Mouse (Mus musculus) forebrain, embryonic 16.5 days (tissue): ENCODE measurements at regions not wholly inside any gene's neighbourhood (a gene's known extent, or its start where the extent isn't known, plus 50 kb on each side); places are given as distances from the start of the nearest gene placed in this dataset.

Experiments
- ATAC-seq: fragments of 200-750 bp; cut with Nextera tagmentation; 2 replicates; pipeline ENCODE4 v1.8.0; 2017; ENCODE audit warnings: mild to moderate bottlenecking, moderate library complexity
- H3K27ac ChIP-seq: fragments of 300-500 bp; sonication (generic); 2 replicates; pipeline ENCODE4 v1.5.1; 2014; ENCODE audit warnings: low read length, control low read depth
- H3K27me3 ChIP-seq: fragments of 300-500 bp; sonication (generic); replicated peaks from 2 replicates; pipeline ENCODE4 v1.6.1; 2014; ENCODE audit warnings: low read length; ENCODE audit not compliant: control insufficient read depth, insufficient read depth
- H3K36me3 ChIP-seq: fragments of 300-500 bp; sonication (generic); 2 replicates; pipeline ENCODE4 v1.6.1; 2014; ENCODE audit not compliant: control insufficient read depth, insufficient read depth
- H3K4me1 ChIP-seq: fragments of 300-500 bp; sonication (generic); replicated peaks from 2 replicates; pipeline ENCODE4 v1.6.1; 2014; ENCODE audit warnings: low read length; ENCODE audit not compliant: control insufficient read depth, insufficient read depth
- H3K4me2 ChIP-seq: fragments of 300-500 bp; sonication (generic); 2 replicates; pipeline ENCODE4 v1.6.1; 2014; ENCODE audit warnings: mild to moderate bottlenecking, low read length, control low read depth
- H3K4me3 ChIP-seq: fragments of 300-500 bp; sonication (generic); replicated peaks from 2 replicates; pipeline ENCODE4 v1.5.1; 2014; ENCODE audit warnings: mild to moderate bottlenecking, low read length, control low read depth
- H3K9ac ChIP-seq: fragments of 300-500 bp; sonication (generic); replicated peaks from 2 replicates; pipeline ENCODE4 v1.6.1; 2014; ENCODE audit warnings: low read depth, low read length, control low read depth
- H3K9me3 ChIP-seq: fragments of 300-500 bp; sonication (generic); 2 replicates; pipeline ENCODE4 v1.6.1; 2016; ENCODE audit warnings: low read length; ENCODE audit not compliant: control insufficient read depth
- WGBS: fragments of 180-500 bp; shearing (Covaris S2); extraction: QIAGEN DNeasy Blood & Tissue Kit; methylation state at CpG from one replicate; pipeline ENCODE4 v1.1.7; 2014; 5-methylcytosine and 5-hydroxymethylcytosine counted together

DNA sequence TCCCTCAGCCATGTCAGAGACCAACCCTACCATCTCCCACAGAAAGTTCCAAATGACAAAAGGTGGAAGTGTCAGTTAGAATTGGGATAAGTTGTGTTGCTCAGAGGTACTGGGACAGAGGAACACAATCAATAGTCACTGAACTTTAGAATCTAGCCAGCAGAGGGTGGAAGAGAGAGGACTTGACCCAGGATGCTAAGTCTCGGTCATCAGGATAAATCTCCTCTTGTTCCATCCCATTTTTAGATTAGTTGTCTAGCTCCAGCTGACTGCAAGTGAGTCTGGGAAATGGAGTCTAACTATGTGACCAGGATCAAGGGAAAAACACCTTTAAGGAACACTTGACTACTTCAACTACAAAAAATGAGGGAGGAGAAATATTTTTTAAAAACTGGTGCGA is 91.5 kb downstream of the Fam84b start:
- Histone ChIP-seq H3K9me3 (no peaks in the 10 kb centered on the region), H3K9ac (no peak overlapping the region), H3K27me3 (no peaks in the 10 kb centered on the region), H3K4me2 (no peak overlapping the region), H3K4me1 (no peaks in the 10 kb centered on the region), H3K27ac (no peak overlapping the region), H3K4me3 (no peak overlapping the region), H3K36me3 (no peaks in the 10 kb centered on the region)
- WGBS = 68% methylated on average over 2 of the region's 2 CpGs
- ATAC-seq = no peak

DNA sequence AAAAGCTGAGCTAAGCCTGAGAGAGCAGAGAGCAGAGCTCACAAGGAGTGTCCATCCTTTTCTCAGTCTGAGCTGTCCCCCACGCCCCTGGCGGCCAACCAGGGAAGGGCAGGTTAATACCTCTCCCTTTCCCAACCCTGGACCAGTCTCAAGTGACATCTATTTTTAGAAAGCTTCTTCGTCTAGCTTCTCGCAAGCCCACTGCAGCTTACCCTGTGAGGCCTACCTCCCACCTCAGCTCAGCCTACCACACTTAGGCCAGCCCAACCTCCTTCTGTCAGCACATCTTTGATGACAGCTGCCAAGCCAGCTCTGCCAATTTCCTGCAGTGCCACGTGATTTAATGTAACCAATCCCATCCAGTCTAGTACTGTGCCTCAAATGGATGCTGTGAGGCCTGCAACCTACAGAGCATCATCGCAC is 93.6 kb downstream of the Fam84b start:
- ATAC-seq = peak; percentile 45
- Histone ChIP-seq H3K4me3 (no peak overlapping the region), H3K27me3 (no peaks in the 10 kb centered on the region), H3K9me3 (no peaks in the 10 kb centered on the region), H3K4me2 (no peak overlapping the region), H3K27ac (no peak overlapping the region), H3K36me3 (no peaks in the 10 kb centered on the region), H3K9ac (no peak overlapping the region), H3K4me1 (no peaks in the 10 kb centered on the region)
- 30% methylated on average over 6 of the region's 6 CpGs for WGBS

DNA sequence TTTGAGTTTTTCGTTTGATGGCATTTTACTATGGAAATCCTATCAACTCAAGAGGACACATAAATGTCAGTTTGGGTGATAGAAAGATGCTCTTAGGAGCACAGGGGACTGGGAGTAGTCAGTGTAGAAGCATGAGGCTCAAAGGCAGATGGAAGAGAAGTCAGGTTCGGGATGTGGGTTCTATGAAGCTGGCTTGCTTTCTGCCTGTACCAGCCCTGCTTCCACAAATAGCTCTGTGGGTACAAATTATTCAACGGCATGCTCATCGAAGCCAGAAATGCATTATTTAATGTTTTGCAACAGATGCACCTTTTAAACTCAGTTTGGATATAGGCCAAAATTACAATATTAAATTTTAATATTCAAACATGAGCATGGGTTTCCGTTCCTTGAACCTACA is 99.3 kb downstream of the Fam84b start:
- H3K27me3 ChIP-seq = no peaks in the 10 kb centered on the region
- H3K36me3 ChIP-seq = no peaks in the 10 kb centered on the region
- no peaks in the 10 kb centered on the region for H3K4me1 ChIP-seq
- H3K4me2 ChIP-seq = no peak overlapping the region
- H3K9me3 ChIP-seq = no peaks in the 10 kb centered on the region
- no peak overlapping the region for H3K9ac ChIP-seq
- H3K4me3 ChIP-seq = no peak overlapping the region
- WGBS = 90% methylated on average over 5 of the region's 5 CpGs
- no peak for ATAC-seq
- H3K27ac ChIP-seq = no peak overlapping the region

DNA sequence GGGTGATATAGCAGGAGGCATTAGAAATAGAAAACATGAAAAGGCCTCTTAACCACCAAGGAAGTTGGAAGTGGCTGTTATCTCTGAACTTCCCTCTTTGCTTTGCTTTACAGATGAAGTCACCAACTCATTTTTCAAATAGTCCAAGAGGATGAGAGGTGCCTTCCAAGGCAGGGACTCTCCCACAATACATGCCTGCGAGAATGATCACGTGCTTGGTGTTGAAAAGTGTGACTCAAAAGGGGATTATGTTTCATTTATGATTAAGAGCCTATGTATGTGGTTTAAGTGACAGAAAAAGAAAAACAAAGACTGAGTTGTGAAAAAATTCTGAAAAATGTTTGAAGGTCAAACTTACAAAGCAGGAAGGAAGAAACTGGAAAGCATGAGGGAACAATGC is 114.0 kb downstream of the Fam84b start:
- Histone ChIP-seq H3K27me3 (no peaks in the 10 kb centered on the region), H3K4me3 (no peak overlapping the region), H3K27ac (no peak overlapping the region), H3K4me2 (no peak overlapping the region), H3K4me1 (no peaks in the 10 kb centered on the region), H3K9me3 (no peaks in the 10 kb centered on the region), H3K9ac (no peak overlapping the region), H3K36me3 (no peaks in the 10 kb centered on the region)
- WGBS = 71% methylated on average over 2 of the region's 2 CpGs
- no peak for ATAC-seq

DNA sequence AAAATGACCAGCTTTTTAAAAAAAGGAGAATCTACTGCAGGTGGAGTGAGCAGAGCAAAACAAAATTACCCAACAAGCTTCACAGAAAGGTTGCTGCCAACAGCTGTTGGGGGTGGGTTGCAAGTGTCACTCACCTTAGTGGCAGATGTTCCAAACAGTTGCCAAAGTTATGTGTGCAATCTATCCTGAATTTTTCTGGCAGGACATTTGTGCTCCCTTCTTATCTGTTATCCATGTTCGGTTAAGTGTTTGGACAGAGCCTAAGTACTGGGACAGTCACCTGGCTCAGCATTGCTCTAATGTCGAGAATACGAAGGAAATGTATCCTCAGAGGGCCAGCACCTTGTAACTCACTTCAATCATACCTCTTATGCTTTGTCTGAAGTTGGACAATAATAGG is 115.3 kb downstream of the Fam84b start:
- Histone ChIP-seq H3K36me3 (no peaks in the 10 kb centered on the region), H3K27ac (no peak overlapping the region), H3K4me3 (no peak overlapping the region), H3K27me3 (no peaks in the 10 kb centered on the region), H3K4me2 (no peak overlapping the region), H3K9ac (no peak overlapping the region), H3K4me1 (no peaks in the 10 kb centered on the region), H3K9me3 (no peaks in the 10 kb centered on the region)
- WGBS = 90% methylated on average over 3 of the region's 3 CpGs
- ATAC-seq = no peak

DNA sequence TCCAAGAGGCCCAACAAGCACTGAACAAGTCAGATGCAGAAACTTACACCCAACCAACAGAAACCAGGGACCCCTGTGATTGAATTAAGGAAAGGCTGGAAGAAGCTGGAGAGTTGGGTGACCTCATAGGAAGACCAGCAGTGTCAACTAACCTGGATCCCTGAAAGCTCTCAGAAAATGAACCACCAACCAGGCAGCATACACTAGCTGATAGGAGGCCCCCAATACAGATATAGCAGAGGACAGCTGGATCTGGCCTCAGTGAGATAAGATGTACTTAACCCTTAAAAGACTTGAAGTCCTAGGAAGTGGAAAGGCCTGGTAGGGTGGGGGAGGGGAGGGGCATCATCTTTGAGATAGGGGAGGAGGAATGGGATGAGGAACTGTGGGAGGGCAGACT is 121.2 kb downstream of the Fam84b start:
- Histone ChIP-seq H3K9me3 (no peaks in the 10 kb centered on the region), H3K4me1 (peaks cover 9% of the 10 kb centered on the region), H3K27ac (no peak overlapping the region), H3K4me3 (no peak overlapping the region), H3K9ac (no peak overlapping the region), H3K27me3 (no peaks in the 10 kb centered on the region), H3K4me2 (no peak overlapping the region), H3K36me3 (no peaks in the 10 kb centered on the region)
- no peak for ATAC-seq

DNA sequence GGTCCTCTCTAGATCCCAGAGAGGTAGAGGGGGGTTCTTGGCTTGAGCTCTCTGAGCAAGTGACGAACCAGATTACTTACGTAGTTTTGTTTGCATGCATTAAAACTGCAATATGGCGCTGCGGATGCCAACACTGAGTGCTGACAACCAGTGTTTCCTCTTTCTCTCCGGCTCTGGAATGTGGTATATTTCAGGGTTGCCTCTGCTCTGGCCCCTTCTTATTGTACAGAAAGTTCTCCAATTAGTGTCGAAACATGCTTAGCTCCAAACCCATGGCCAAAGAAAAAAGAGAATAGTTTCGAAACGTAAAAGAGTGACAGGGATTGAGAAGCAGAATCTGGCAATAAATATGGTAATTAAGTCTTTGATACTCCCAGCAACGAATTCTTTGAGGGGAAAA is 124.8 kb downstream of the Fam84b start:
- ATAC-seq = peak; percentile 73
- H3K4me2 ChIP-seq = peak overlapping the region; percentile 20; the same call in 1 of the 2 replicates
- no peak overlapping the region; the same call in 1 of the 2 replicates for H3K27ac ChIP-seq
- no peak overlapping the region for H3K4me3 ChIP-seq
- no peaks in the 10 kb centered on the region for H3K36me3 ChIP-seq
- no peaks in the 10 kb centered on the region for H3K9me3 ChIP-seq
- H3K4me1 ChIP-seq = peaks cover 9% of the 10 kb centered on the region
- no peaks in the 10 kb centered on the region for H3K27me3 ChIP-seq
- H3K9ac ChIP-seq = no peak overlapping the region
- 8% methylated on average over 9 of the region's 9 CpGs for WGBS

DNA sequence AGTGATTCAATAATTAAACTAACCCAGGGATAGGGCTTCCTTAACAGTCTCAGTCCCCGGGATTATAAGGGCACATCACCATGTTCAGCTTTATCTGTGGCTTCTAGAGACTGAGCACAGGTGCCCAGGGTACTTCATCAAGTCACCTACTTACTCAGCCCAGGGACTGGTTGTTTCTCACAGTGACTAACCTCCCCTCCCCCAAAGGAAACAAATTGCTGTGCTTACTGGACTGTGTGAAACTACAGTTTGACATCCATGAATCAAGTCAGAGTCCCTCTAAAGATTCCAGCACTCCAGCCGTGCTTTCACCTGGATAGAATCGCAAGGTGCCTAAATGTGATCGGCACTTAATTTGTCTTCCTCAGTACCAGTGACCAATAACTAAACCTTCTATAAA is 125.2 kb downstream of the Fam84b start:
- 42% methylated on average over 4 of the region's 4 CpGs for WGBS
- Histone ChIP-seq H3K27ac (peak overlapping the region; percentile 12; the same call in 1 of the 2 replicates), H3K9ac (no peak overlapping the region), H3K36me3 (no peaks in the 10 kb centered on the region), H3K27me3 (no peaks in the 10 kb centered on the region), H3K4me1 (peaks cover 9% of the 10 kb centered on the region), H3K4me3 (no peak overlapping the region), H3K9me3 (no peaks in the 10 kb centered on the region), H3K4me2 (peak overlapping the region; percentile 20; the same call in 1 of the 2 replicates)
- ATAC-seq = peak; percentile 57; the same call in 1 of the 2 replicates

DNA sequence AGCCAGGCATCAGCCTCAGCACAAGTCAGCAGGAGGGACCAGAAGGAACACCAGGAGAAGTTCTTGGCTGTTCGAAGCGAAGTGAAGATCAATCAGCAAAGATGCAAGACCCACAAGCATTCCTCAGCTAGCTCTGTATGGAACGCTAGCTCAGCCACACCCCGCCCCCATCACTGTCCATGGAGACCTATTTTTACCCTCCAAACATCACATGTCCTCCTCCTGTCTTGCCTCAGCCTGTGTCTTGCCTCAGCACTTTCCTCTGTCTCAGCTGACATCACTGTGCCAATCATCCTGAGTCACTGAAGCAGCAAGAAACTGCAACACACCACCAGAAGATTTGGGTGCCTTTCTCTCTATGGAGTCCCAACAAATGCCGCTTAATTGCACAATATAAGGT is 134.2 kb downstream of the Fam84b start:
- H3K4me1 ChIP-seq = no peaks in the 10 kb centered on the region
- WGBS = 93% methylated on average over 5 of the region's 5 CpGs

DNA sequence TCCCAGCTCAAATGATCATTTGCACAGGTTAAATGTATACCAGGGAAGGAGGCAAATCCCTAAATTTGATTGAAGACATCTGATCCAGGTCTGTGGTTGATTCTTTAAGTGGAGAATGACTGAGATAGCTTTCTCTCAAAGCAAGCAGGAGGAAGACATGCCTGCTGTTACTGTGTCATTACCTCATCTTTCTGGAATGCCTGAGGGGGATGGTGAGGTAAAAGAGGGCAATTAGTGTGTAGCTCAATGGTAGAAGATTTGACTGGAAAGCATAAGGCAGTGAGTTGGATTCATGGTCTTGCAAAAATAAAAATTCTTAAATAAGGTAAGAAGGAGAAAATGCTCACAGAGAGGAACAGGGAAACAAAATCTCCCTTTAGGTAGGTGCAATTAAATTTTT is 144.9 kb downstream of the Fam84b start:
- Histone ChIP-seq H3K4me1 (no peaks in the 10 kb centered on the region), H3K27me3 (no peaks in the 10 kb centered on the region), H3K36me3 (no peaks in the 10 kb centered on the region), H3K9ac (no peak overlapping the region), H3K27ac (no peak overlapping the region), H3K9me3 (no peaks in the 10 kb centered on the region), H3K4me3 (no peak overlapping the region), H3K4me2 (no peak overlapping the region)
- ATAC-seq = no peak

More for the DNA sequence above, 134.2 kb downstream of the Fam84b start:
- Histone ChIP-seq H3K4me3 (no peak overlapping the region), H3K27me3 (no peaks in the 10 kb centered on the region), H3K9ac (no peak overlapping the region), H3K4me2 (no peak overlapping the region), H3K9me3 (no peaks in the 10 kb centered on the region), H3K36me3 (no peaks in the 10 kb centered on the region), H3K27ac (no peak overlapping the region)
- ATAC-seq = no peak
